ENCODE assay signal across 2 mouse cellular contexts in the genomic region with DNA sequence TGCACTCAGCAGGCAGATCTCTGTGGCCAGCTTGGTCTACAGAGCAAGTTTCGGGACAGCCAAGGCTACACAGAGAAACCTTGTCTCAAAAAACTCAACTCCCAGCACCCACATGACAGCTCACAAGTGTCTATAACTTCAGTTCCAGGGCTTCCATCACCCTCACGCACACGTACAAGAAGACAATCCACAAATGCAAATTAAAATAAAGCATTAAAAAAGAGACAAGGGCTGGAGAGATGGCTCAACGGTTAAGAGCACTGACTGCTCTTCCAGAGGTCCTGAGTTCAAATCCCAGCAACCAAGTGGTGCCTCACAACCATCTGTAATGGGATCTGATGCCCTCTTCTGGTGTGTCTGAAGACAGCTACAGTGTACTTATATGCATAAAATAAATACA. TPM values are rescaled to one million over a fixed set of nuclear protein-coding genes. Genes with fewer than 3 reads are reported as not detected.
"Had no signal": no experiment of that assay in that cellular context is flagged by ENCODE, and none has a peak within 500 bp of the region (broad histone marks: within the 10 kb centered on the region; RNA-seq: fewer than 3 reads in every experiment).

No protein-coding gene starts in this region.

RNA-seq across cellular contexts. Expression of gene Fgfr4, which starts 50.3 kb away (rescaled TPM):
- total RNA-seq: neutrophil, adult 5-6 weeks had no signal
- polyA plus RNA-seq: thymus, postnatal 0 days had no signal
